Mouse (Mus musculus) thymus, adult 2 months (tissue): Measurements from ENCODE around the gene Eno1.

Source experiments
- CTCF ChIP-seq: fragments of 200-500 bp; IDR thresholded peaks from 2 replicates; pipeline ENCODE4 v1.5.1; 2012; ENCODE audit warnings: mild to moderate bottlenecking, control low read depth, low read length, moderate library complexity, borderline replicate concordance; ENCODE audit not compliant: control insufficient read depth, poor library complexity, insufficient read depth; ENCODE audit errors: extremely low read depth
- POLR2A ChIP-seq: fragments of 200-500 bp; IDR thresholded peaks from 2 replicates; pipeline ENCODE4 v1.6.1; 2012; ENCODE audit warnings: mild to moderate bottlenecking, low read length, control low read depth, moderate library complexity; ENCODE audit not compliant: control insufficient read depth, poor library complexity, insufficient read depth; ENCODE audit errors: extremely low read depth

GRCm38 (mm10) chr4:150294870-150295269, 58.3 kb downstream of the Eno1 start:
- no peak for TF ChIP-seq CTCF
- no peak for TF ChIP-seq POLR2A
